Mouse (Mus musculus): ENCODE measurements around the gene Vmn1r239-ps. TPM values are rescaled to one million over a fixed set of nuclear protein-coding genes. Genes with fewer than 3 reads are reported as not detected.
"Not testable (repeated sequence)": the region's sequence is repeated elsewhere in the genome, so short reads cannot be mapped to it uniquely, and the experiment has no call there.

Gene Vmn1r239-ps
- polyA plus RNA-seq (2014; fragmentation: Nextera tagmentation; extraction: Ambion mirVana), result not detected in 2 replicates

DNA sequence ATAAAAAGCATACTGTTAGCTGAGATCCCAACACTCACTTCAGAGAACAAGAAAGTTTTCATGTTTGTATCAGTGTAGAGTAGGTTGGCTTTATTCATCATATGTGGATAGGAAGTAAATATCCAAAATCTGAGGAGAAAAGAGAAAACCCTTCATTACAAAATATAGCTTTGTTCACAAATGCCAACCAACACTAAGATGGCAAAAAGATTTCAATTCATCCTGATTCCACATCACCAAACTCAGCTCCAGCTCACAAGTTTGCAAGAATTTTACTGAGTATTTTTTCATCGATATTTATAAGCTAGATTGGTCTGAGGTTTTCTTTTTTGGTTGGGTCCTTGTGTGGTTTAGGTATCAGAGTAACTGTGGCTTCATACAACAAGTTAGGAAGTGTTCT, at the start of gene Vmn1r239-ps:
Gene Vmn1r239-ps (minus strand): TSS at position 101 of the 400 bp plus-strand sequence.
- not testable (repeated sequence) for H3K9me3 ChIP-seq (ENCODE audit: control insufficient read depth, low read length); H3K4me1 ChIP-seq (replicated peaks; ENCODE audit: control insufficient read depth, insufficient read depth, low read length); H3K36me3 ChIP-seq (replicated peaks; ENCODE audit: control insufficient read depth, insufficient read depth); ATAC-seq (ENCODE audit: low FRiP score); H3K27ac ChIP-seq; H3K9ac ChIP-seq; H3K27me3 ChIP-seq (ENCODE audit: control insufficient read depth, insufficient read depth, low read length); DNase-seq (ENCODE audit: low spot score); H3K4me3 ChIP-seq (replicated peaks; ENCODE audit: low read length); H3K4me2 ChIP-seq (replicated peaks)
- WGBS, result 92% methylated on average over 1 of the region's 1 CpGs

DNA sequence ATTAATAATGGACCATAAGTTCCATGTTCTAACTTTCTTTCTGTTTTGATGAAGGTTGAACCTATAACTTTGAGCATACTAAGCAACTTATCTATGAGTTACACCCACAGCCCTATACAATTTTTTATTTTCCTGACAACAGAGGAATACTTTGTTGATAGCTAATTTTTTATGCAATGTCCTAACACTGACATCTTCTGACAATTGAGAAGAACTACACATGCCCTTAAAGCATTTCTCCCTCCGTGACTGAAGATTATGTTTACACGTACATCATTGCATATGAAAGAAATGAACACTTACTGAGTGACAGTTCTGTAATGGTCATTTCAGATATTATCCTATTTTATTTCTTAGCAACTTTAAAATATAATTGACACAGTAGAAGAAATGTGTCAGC, 36.0 kb upstream of the Vmn1r239-ps start:
- Histone ChIP-seq H3K27ac (no peak overlapping the region), H3K4me1 (replicated peaks; ENCODE audit: control insufficient read depth, insufficient read depth, low read length) (no peaks in the 10 kb centered on the region), H3K9me3 (ENCODE audit: control insufficient read depth, low read length) (no peaks in the 10 kb centered on the region), H3K27me3 (ENCODE audit: control insufficient read depth, insufficient read depth, low read length) (no peaks in the 10 kb centered on the region), H3K36me3 (replicated peaks; ENCODE audit: control insufficient read depth, insufficient read depth) (peaks cover 3% of the 10 kb centered on the region; the same call in 1 of the 2 replicates), H3K4me3 (replicated peaks; ENCODE audit: low read length) (no peak overlapping the region), H3K4me2 (replicated peaks) (no peak overlapping the region), H3K9ac (no peak overlapping the region)
- no peak for ATAC-seq (ENCODE audit: low FRiP score)
- WGBS, result 60% methylated on average over 2 of the region's 2 CpGs
- no peak for DNase-seq (ENCODE audit: low spot score)

DNA sequence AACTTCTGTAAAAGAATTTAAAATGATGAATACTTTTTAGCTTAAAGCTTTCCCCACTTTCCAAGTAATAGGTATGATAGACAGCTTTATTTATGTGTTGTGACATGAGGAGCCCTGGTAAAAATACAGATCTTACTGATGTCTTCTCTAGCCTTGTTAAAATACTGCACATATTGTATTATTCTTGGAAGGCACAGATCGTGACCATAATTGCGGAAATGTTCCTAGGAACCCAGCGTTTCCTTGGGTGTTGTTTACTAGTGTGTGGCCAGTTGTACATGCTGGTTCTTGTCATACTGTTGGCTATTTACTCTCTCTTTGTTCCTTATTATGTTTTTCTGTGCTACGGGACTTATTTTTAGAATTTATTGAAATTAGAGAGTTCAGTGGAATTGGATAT, 10.1 kb downstream of the Vmn1r239-ps start:
- ATAC-seq (ENCODE audit: low FRiP score) (no peak), DNase-seq (ENCODE audit: low spot score) (no peak)
- WGBS, result 89% methylated on average over 4 of the region's 4 CpGs
- Histone ChIP-seq H3K36me3 (replicated peaks; ENCODE audit: control insufficient read depth, insufficient read depth) (no peaks in the 10 kb centered on the region), H3K4me3 (replicated peaks; ENCODE audit: low read length) (no peak overlapping the region), H3K9ac (no peak overlapping the region), H3K9me3 (ENCODE audit: control insufficient read depth, low read length) (no peaks in the 10 kb centered on the region), H3K4me2 (replicated peaks) (no peak overlapping the region), H3K27ac (no peak overlapping the region), H3K27me3 (ENCODE audit: control insufficient read depth, insufficient read depth, low read length) (no peaks in the 10 kb centered on the region), H3K4me1 (replicated peaks; ENCODE audit: control insufficient read depth, insufficient read depth, low read length) (no peaks in the 10 kb centered on the region)

DNA sequence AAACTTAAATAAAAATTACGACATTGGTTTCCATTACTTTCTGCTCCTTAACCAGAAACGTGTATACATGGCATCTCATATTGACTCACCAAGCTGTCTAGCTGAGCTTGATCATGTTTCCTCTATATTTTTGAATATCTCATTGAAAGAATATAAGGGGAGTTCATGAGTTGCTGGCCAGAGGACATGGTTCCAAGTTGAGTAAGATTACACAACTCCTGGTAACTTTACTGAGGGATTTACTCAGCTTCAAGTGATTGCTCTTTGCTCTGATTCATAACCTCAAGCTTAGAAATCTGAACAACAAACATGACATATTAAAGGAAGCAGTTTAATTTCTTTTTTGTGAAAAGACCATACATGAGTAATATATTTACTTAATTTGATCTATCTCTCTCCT, 18.1 kb downstream of the Vmn1r239-ps start:
- ATAC-seq (ENCODE audit: low FRiP score), result no peak
- no peaks in the 10 kb centered on the region for H3K36me3 ChIP-seq (replicated peaks; ENCODE audit: control insufficient read depth, insufficient read depth)
- H3K4me1 ChIP-seq (replicated peaks; ENCODE audit: control insufficient read depth, insufficient read depth, low read length), result no peaks in the 10 kb centered on the region
- H3K9ac ChIP-seq, result no peak overlapping the region
- H3K9me3 ChIP-seq (ENCODE audit: control insufficient read depth, low read length), result no peaks in the 10 kb centered on the region
- no peak overlapping the region for H3K4me3 ChIP-seq (replicated peaks; ENCODE audit: low read length)
- no peak overlapping the region for H3K4me2 ChIP-seq (replicated peaks)
- H3K27ac ChIP-seq, result no peak overlapping the region
- DNase-seq (ENCODE audit: low spot score), result no peak
- H3K27me3 ChIP-seq (ENCODE audit: control insufficient read depth, insufficient read depth, low read length), result no peaks in the 10 kb centered on the region
- 88% methylated on average over 2 of the region's 2 CpGs for WGBS

DNA sequence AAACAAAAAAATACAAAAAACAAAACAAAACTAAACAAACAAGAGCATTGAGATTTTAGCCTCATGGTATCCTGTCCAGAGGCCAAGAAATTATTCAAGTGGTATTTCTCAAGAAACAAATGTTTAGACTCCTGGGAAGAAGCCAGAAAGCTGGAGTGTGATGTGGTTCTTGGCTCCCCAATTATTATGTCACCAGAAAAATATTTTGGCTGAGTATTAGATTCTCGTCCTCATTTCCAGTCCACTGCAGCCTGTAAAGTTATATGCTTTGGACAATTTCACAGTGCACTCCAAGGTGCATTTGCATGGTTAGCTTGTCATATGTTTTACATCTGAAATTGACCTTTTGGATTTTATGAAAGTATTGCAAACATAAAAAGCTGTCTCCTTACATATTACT, 23.8 kb downstream of the Vmn1r239-ps start:
- no peak overlapping the region for H3K4me2 ChIP-seq (replicated peaks)
- H3K4me3 ChIP-seq (replicated peaks; ENCODE audit: low read length), result no peak overlapping the region
- H3K27ac ChIP-seq, result no peak overlapping the region
- no peaks in the 10 kb centered on the region for H3K27me3 ChIP-seq (ENCODE audit: control insufficient read depth, insufficient read depth, low read length)
- no peak overlapping the region for H3K9ac ChIP-seq
- H3K9me3 ChIP-seq (ENCODE audit: control insufficient read depth, low read length), result no peaks in the 10 kb centered on the region
- no peaks in the 10 kb centered on the region for H3K4me1 ChIP-seq (replicated peaks; ENCODE audit: control insufficient read depth, insufficient read depth, low read length)
- no peak for ATAC-seq (ENCODE audit: low FRiP score)
- DNase-seq (ENCODE audit: low spot score), result no peak
- no peaks in the 10 kb centered on the region for H3K36me3 ChIP-seq (replicated peaks; ENCODE audit: control insufficient read depth, insufficient read depth)
- WGBS, result 74% methylated on average over 1 of the region's 1 CpGs

DNA sequence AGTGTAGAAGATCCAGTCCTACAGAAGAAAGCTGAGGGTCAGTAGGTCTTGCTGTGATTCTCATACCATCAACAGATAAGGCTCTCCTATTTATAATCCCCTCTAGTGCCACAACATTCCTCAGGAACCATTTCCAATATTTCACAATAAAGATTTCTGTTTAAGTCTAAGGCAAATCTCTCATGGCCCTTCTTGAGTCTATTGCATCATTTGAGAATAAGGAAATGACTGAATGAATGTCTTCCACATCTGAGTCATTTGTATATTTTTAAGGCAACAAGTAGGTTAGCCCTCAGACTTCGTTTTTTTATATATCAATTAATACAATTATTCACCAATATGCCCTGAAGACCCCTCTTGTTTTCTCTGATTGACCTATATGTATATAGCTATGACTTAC, 24.4 kb downstream of the Vmn1r239-ps start, which contains the start of gene Il13ra2:
Gene Il13ra2 (minus strand): TSS at position 64 of the 400 bp plus-strand sequence.
- no peak within 1 kb of the TSS for H3K4me2 ChIP-seq (replicated peaks)
- H3K4me1 ChIP-seq (replicated peaks; ENCODE audit: control insufficient read depth, insufficient read depth, low read length), result no peaks in the 10 kb centered on the region
- ATAC-seq (ENCODE audit: low FRiP score) (no peak), DNase-seq (ENCODE audit: low spot score) (no peak)
- H3K27ac ChIP-seq, result no peak within 1 kb of the TSS
- H3K4me3 ChIP-seq (replicated peaks; ENCODE audit: low read length), result no peak within 1 kb of the TSS
- no peaks in the 10 kb centered on the region for H3K36me3 ChIP-seq (replicated peaks; ENCODE audit: control insufficient read depth, insufficient read depth)
- H3K9ac ChIP-seq, result no peak within 1 kb of the TSS
- H3K27me3 ChIP-seq (ENCODE audit: control insufficient read depth, insufficient read depth, low read length), result no peaks in the 10 kb centered on the region
- no peaks in the 10 kb centered on the region for H3K9me3 ChIP-seq (ENCODE audit: control insufficient read depth, low read length)
- WGBS, result 62% methylated on average over 1 of the region's 1 CpGs

Other genes starting within 250 kb of the Vmn1r239-ps start
- 0.12 and 0.39 TPM in 2 replicates for gene Il13ra2, start 24.5 kb downstream of the Vmn1r239-ps start, polyA plus RNA-seq (2014; fragmentation: Nextera tagmentation; extraction: Ambion mirVana)
- 17.8 and 18.8 TPM in 2 replicates for gene Lrch2, start 100.4 kb upstream of the Vmn1r239-ps start, polyA plus RNA-seq (2014; fragmentation: Nextera tagmentation; extraction: Ambion mirVana)

Measured in hindbrain, embryonic 14.5 days (tissue).